Mouse (Mus musculus): ENCODE data around the gene Ckb. TPM values are rescaled to one million over a fixed set of nuclear protein-coding genes. Genes with fewer than 3 reads are reported as not detected.
A peak's percentile ranks its signal among the peaks of the same experiment; 100 is the strongest.
"Not testable (repeated sequence)": the region's sequence is repeated elsewhere in the genome, so short reads cannot be mapped to it uniquely, and the experiment has no call there.

Gene Ckb
- polyA plus RNA-seq, 1 experiment from 2014 or later: 787 TPM

- Histone ChIP-seq H3K9ac (ENCODE audit: low read length) (no peak overlapping the region), H3K36me3 (ENCODE audit: control insufficient read depth, insufficient read depth, low read length) (peaks cover 11% of the 10 kb centered on the region; the same call in 1 of the 2 replicates), H3K4me3 (ENCODE audit: low read depth, low read length) (no peak overlapping the region), H3K27me3 (replicated peaks; ENCODE audit: control insufficient read depth, insufficient read depth, low read length) (no peaks in the 10 kb centered on the region), H3K27ac (ENCODE audit: low read depth) (peak overlapping the region; percentile 74), H3K4me1 (replicated peaks; ENCODE audit: control insufficient read depth, insufficient read depth, low read length) (peaks cover 32% of the 10 kb centered on the region), H3K9me3 (ENCODE audit: control insufficient read depth, low read length) (no peaks in the 10 kb centered on the region), H3K4me2 (ENCODE audit: low read length) (0 out of 2 replicates have a peak overlapping the region, but pooled peaks have one; percentile 2)
- peak; percentile 44 for ATAC-seq (replicated peaks; ENCODE audit: low FRiP score, low TSS enrichment, low read depth)
- 22% methylated on average over 6 of the region's 6 CpGs for WGBS
- DNase-seq (ENCODE audit: low spot score): peak; percentile 77
Observed at GRCm38 (mm10) chr12:111664144-111664634, 7.9 kb downstream of the Ckb start.

DNA sequence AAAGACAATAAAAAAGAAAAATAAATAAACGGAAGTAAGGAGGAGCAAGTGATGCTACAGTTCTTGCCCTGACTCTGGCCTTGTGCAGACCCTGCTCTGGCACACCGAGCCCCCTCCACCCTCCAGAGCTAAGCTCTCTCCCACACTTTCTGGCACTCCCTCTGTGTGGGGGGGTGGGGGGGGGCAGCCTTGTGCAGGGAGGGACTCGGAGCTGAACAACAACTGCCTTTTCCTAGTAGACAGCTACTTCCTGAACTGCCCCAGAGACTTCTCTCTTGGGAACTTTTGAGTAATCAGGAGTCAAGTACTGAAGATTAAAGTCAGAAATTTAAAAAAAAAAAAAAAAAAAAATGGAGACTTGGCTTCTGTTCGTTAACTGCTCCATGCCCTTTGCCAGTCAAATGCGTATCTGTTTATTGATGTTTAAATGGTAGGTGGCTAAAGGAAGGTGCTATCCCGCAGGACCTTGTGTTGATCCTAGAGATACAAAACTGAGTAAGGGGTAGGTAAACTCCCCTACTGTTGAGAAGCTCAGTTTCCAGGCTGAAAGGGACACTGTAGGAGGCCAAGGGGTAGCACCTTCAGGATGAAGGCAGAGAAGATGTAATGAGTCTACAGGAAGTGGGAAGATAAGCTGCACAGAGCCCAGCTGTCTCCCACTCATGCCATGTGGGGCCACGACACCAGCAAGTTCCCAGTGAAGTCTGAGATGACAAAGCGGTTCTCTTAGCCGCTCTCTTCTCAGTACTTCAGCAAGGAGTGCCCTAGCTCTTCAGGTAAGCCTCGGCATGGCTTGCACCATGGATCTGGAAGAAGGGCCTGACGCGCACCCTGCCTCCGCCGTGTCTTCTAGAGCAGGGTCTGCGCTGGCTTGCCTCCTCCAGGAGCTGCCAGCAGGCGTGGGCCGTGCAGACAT lies 8.7 kb downstream of the Ckb start:
- ATAC-seq (replicated peaks; ENCODE audit: low FRiP score, low TSS enrichment, low read depth) (no peak; the same call in 1 of the 2 replicates), DNase-seq (ENCODE audit: low spot score) (peak; percentile 52)
- Histone ChIP-seq H3K9ac (ENCODE audit: low read length) (no peak overlapping the region), H3K4me2 (ENCODE audit: low read length) (0 out of 2 replicates have a peak overlapping the region, but pooled peaks have one; percentile 2), H3K4me3 (ENCODE audit: low read depth, low read length) (no peak overlapping the region), H3K9me3 (ENCODE audit: control insufficient read depth, low read length) (no peaks in the 10 kb centered on the region), H3K27ac (ENCODE audit: low read depth) (peak overlapping the region; percentile 74), H3K27me3 (replicated peaks; ENCODE audit: control insufficient read depth, insufficient read depth, low read length) (no peaks in the 10 kb centered on the region), H3K4me1 (replicated peaks; ENCODE audit: control insufficient read depth, insufficient read depth, low read length) (peaks cover 25% of the 10 kb centered on the region), H3K36me3 (ENCODE audit: control insufficient read depth, insufficient read depth, low read length) (peaks cover 11% of the 10 kb centered on the region; the same call in 1 of the 2 replicates)
- WGBS: 46% methylated on average over 17 of the region's 17 CpGs

DNA sequence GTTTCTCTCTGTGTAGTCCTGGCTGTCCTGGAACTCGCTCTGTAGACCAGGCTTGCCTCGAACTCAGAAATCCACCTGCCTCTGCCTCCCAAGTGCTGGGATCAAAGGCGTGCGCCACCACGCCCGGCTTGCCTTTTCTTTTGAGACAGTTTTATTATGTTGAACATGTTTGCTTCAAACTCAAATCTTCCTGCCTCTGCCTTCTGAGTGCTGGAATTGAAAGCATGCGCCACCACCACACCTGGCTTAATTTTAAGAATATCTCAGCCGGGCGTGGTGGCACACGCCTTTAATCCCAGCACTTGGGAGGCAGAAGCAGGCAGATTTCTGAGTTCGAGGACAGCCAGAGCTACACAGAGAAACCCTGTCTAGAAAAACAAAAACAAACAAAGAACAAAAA lies 10.6 kb downstream of the Ckb start:
- not testable (repeated sequence) for H3K27ac ChIP-seq (ENCODE audit: low read depth)

GRCm38 (mm10) chr12:111660628-111661027 lies 11.5 kb downstream of the Ckb start:
- Histone ChIP-seq H3K9me3 (ENCODE audit: control insufficient read depth, low read length) (no peaks in the 10 kb centered on the region), H3K4me2 (ENCODE audit: low read length) (no peak overlapping the region), H3K4me3 (ENCODE audit: low read depth, low read length) (no peak overlapping the region), H3K36me3 (ENCODE audit: control insufficient read depth, insufficient read depth, low read length) (peaks cover 31% of the 10 kb centered on the region), H3K27ac (ENCODE audit: low read depth) (no peak overlapping the region), H3K4me1 (replicated peaks; ENCODE audit: control insufficient read depth, insufficient read depth, low read length) (peaks cover 24% of the 10 kb centered on the region), H3K27me3 (replicated peaks; ENCODE audit: control insufficient read depth, insufficient read depth, low read length) (no peaks in the 10 kb centered on the region), H3K9ac (ENCODE audit: low read length) (no peak overlapping the region)
- WGBS: 96% methylated on average over 1 of the region's 1 CpGs
- ATAC-seq (replicated peaks; ENCODE audit: low FRiP score, low TSS enrichment, low read depth) (no peak), DNase-seq (ENCODE audit: low spot score) (no peak)

More for the DNA sequence above, 10.6 kb downstream of the Ckb start:
- DNase-seq (ENCODE audit: low spot score); H3K27me3 ChIP-seq (replicated peaks; ENCODE audit: control insufficient read depth, insufficient read depth, low read length); H3K9ac ChIP-seq (ENCODE audit: low read length); ATAC-seq (replicated peaks; ENCODE audit: low FRiP score, low TSS enrichment, low read depth); H3K9me3 ChIP-seq (ENCODE audit: control insufficient read depth, low read length); H3K4me2 ChIP-seq (ENCODE audit: low read length); H3K4me3 ChIP-seq (ENCODE audit: low read depth, low read length): not testable (repeated sequence)
- WGBS: 94% methylated on average over 11 of the region's 11 CpGs
- Histone ChIP-seq H3K36me3 (ENCODE audit: control insufficient read depth, insufficient read depth, low read length) (peaks cover 22% of the 10 kb centered on the region), H3K4me1 (replicated peaks; ENCODE audit: control insufficient read depth, insufficient read depth, low read length) (peaks cover 24% of the 10 kb centered on the region)

DNA sequence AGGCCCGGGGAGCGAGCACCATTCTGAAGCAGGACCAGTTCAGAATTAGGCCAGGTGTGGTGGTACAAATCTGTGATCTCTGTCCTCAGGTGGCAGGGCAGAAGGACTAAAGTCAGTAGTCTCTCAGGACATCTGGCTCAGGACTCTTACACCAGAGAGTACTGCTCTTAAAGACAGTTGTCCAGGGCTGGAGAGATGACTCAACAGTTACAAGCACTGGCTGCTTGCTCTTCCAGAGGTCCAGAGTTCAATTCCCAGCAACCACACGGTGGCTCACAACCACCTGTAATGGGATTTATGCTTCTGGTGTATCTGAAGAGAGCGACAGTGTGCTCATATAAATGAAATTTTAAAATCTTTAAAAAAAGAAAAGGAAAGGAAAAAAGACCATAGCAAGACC lies 12.8 kb downstream of the Ckb start:
- DNase-seq (ENCODE audit: low spot score) (no peak), ATAC-seq (replicated peaks; ENCODE audit: low FRiP score, low TSS enrichment, low read depth) (no peak)
- no peak overlapping the region for H3K9ac ChIP-seq (ENCODE audit: low read length)
- H3K4me2 ChIP-seq (ENCODE audit: low read length): no peak overlapping the region
- H3K27ac ChIP-seq (ENCODE audit: low read depth): no peak overlapping the region
- 94% methylated on average over 4 of the region's 4 CpGs for WGBS
- peaks cover 15% of the 10 kb centered on the region for H3K4me1 ChIP-seq (replicated peaks; ENCODE audit: control insufficient read depth, insufficient read depth, low read length)
- H3K4me3 ChIP-seq (ENCODE audit: low read depth, low read length): no peak overlapping the region
- H3K27me3 ChIP-seq (replicated peaks; ENCODE audit: control insufficient read depth, insufficient read depth, low read length): no peaks in the 10 kb centered on the region
- no peaks in the 10 kb centered on the region for H3K9me3 ChIP-seq (ENCODE audit: control insufficient read depth, low read length)
- H3K36me3 ChIP-seq (ENCODE audit: control insufficient read depth, insufficient read depth, low read length): peaks cover 44% of the 10 kb centered on the region

DNA sequence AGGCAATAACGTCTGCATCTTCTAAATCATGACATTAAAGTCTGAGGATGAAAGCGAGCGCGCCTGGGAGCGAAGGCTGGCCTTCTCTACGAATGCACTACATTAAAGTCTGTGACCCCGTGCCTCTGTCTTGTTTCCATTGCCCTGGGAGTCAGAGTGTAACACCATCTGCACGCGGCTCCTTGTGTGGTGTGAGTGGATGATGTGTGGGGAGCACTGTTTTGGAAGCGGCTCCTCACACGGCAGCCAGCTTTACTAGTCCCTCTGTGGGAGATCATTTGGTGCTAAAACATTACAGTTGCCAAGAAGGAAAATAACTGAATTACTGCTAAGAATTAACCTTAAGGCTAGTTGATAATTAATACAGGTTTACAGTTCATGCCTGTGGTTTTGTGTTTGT lies 16.4 kb downstream of the Ckb start:
- no peaks in the 10 kb centered on the region for H3K4me1 ChIP-seq (replicated peaks; ENCODE audit: control insufficient read depth, insufficient read depth, low read length)
- H3K36me3 ChIP-seq (ENCODE audit: control insufficient read depth, insufficient read depth, low read length): peaks cover 68% of the 10 kb centered on the region
- H3K9ac ChIP-seq (ENCODE audit: low read length): no peak overlapping the region
- WGBS: 91% methylated on average over 11 of the region's 11 CpGs
- no peak for DNase-seq (ENCODE audit: low spot score)
- H3K9me3 ChIP-seq (ENCODE audit: control insufficient read depth, low read length): no peaks in the 10 kb centered on the region
- ATAC-seq (replicated peaks; ENCODE audit: low FRiP score, low TSS enrichment, low read depth): no peak
- H3K4me3 ChIP-seq (ENCODE audit: low read depth, low read length): no peak overlapping the region
- H3K27ac ChIP-seq (ENCODE audit: low read depth): no peak overlapping the region
- no peak overlapping the region for H3K4me2 ChIP-seq (ENCODE audit: low read length)
- no peaks in the 10 kb centered on the region for H3K27me3 ChIP-seq (replicated peaks; ENCODE audit: control insufficient read depth, insufficient read depth, low read length)

- WGBS: 37% methylated on average over 3 of the region's 3 CpGs
- Histone ChIP-seq H3K4me3 (ENCODE audit: low read depth, low read length) (no peak overlapping the region), H3K27ac (ENCODE audit: low read depth) (no peak overlapping the region), H3K27me3 (replicated peaks; ENCODE audit: control insufficient read depth, insufficient read depth, low read length) (no peaks in the 10 kb centered on the region), H3K9me3 (ENCODE audit: control insufficient read depth, low read length) (no peaks in the 10 kb centered on the region), H3K4me2 (ENCODE audit: low read length) (no peak overlapping the region), H3K9ac (ENCODE audit: low read length) (no peak overlapping the region), H3K36me3 (ENCODE audit: control insufficient read depth, insufficient read depth, low read length) (peaks cover 79% of the 10 kb centered on the region), H3K4me1 (replicated peaks; ENCODE audit: control insufficient read depth, insufficient read depth, low read length) (no peaks in the 10 kb centered on the region)
- ATAC-seq (replicated peaks; ENCODE audit: low FRiP score, low TSS enrichment, low read depth) (no peak), DNase-seq (ENCODE audit: low spot score) (peak; percentile 80)
Observed at GRCm38 (mm10) chr12:111653434-111653833, 18.7 kb downstream of the Ckb start.

GRCm38 (mm10) chr12:111652953-111653352 lies 19.2 kb downstream of the Ckb start:
- no peak overlapping the region for H3K9ac ChIP-seq (ENCODE audit: low read length)
- peaks cover 84% of the 10 kb centered on the region for H3K36me3 ChIP-seq (ENCODE audit: control insufficient read depth, insufficient read depth, low read length)
- DNase-seq (ENCODE audit: low spot score) (no peak), ATAC-seq (replicated peaks; ENCODE audit: low FRiP score, low TSS enrichment, low read depth) (no peak)
- no peak overlapping the region for H3K27ac ChIP-seq (ENCODE audit: low read depth)
- H3K4me1 ChIP-seq (replicated peaks; ENCODE audit: control insufficient read depth, insufficient read depth, low read length): no peaks in the 10 kb centered on the region
- H3K4me2 ChIP-seq (ENCODE audit: low read length): no peak overlapping the region
- no peak overlapping the region for H3K4me3 ChIP-seq (ENCODE audit: low read depth, low read length)
- H3K27me3 ChIP-seq (replicated peaks; ENCODE audit: control insufficient read depth, insufficient read depth, low read length): no peaks in the 10 kb centered on the region
- 86% methylated on average over 3 of the region's 3 CpGs for WGBS
- no peaks in the 10 kb centered on the region for H3K9me3 ChIP-seq (ENCODE audit: control insufficient read depth, low read length)

Data from intestine, embryonic 14.5 days (tissue).